Comparison of ENCODE assay signal across 15 mouse cellular contexts in the genomic region with DNA sequence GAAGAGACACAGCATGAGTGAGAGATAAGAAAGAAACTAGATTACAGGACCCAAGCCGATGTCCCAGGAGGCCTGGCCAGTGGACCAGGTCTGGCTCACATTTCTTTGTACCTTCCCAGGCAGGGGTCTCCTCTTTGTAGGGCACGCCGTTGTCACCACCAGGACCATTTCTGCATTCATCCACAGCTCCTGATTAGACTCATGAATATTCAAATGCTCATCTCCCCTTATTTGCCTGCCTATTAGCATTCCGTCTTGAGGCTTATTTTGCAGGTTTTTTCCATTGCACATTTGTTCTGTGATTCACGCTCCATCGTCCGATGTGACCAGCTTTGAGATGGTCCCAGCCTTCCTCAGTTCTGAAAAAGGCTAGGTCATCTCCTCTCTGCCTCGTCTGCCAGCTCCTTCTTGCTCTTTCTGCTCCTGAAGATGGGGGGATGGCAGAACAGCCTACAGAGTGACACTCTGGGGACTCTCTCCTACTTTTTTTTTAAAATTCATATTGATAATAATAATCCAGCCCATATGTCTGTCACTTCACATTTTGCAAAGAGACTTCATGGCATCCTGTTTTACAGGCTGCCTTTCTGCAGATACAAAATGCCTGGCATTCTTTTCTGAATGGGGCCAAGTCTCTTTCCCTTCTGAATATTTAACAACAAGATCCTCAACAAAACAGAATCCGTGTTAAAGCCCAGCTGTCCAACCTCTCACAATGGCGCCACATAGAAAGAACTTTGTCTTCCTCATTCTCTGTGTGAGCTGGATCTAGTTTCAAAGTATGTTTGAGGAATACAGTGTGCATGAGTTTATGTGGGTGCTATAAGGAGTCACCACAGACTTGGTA.
DNase-seq lines count a peak whose midpoint lies in the region; ATAC-seq lines count a peak whose summit lies in the region.
"Had no signal": no experiment of that assay in that cellular context is flagged by ENCODE, and none has a peak within 500 bp of the region (broad histone marks: within the 10 kb centered on the region; RNA-seq: fewer than 3 reads in every experiment).

No protein-coding gene starts in this region.

- no peak overlapping the region for H3K4me3 ChIP-seq in embryonic facial prominence, embryonic 14.5 days (ENCODE audit: low read depth, low read length)
- no peak overlapping the region for H3K4me3 ChIP-seq in embryonic facial prominence, embryonic 10.5 days
- H3K4me3 ChIP-seq in hindbrain, embryonic 16.5 days (ENCODE audit: low read length) = no peak overlapping the region
- H3K4me3 ChIP-seq in intestine, embryonic 16.5 days (ENCODE audit: low read length) = no peak overlapping the region
- no peak overlapping the region for H3K4me3 ChIP-seq in heart, embryonic 11.5 days (ENCODE audit: low read depth, low read length)
- H3K4me3 ChIP-seq: heart, embryonic 15.5 days; limb, embryonic 12.5 days had no signal

- H3K27ac ChIP-seq in embryonic facial prominence, embryonic 14.5 days (replicated peaks; ENCODE audit: low read depth, low read length) = no peak overlapping the region
- no peak overlapping the region for H3K27ac ChIP-seq in embryonic facial prominence, embryonic 10.5 days (replicated peaks)
- peak overlapping the region; percentile 51; the same call in 1 of the 2 replicates for H3K27ac ChIP-seq in hindbrain, embryonic 16.5 days (ENCODE audit: low read depth, low read length)
- no peak overlapping the region for H3K27ac ChIP-seq in intestine, embryonic 16.5 days (ENCODE audit: low read length)
- H3K27ac ChIP-seq in heart, embryonic 11.5 days (ENCODE audit: low read depth, low read length) = no peak overlapping the region
- H3K27ac ChIP-seq: heart, embryonic 15.5 days; limb, embryonic 12.5 days; liver, embryonic 14.5 days had no signal

- peak; percentile 31 for DNase-seq in embryonic facial prominence, embryonic 14.5 days (ENCODE audit: low spot score)
- no peak for DNase-seq in embryonic facial prominence, embryonic 10.5 days (ENCODE audit: low spot score)
- DNase-seq in retina, postnatal 1 day = peak; percentile 40
- DNase-seq in retina, embryonic 14.5 days (ENCODE audit: low spot score) = no peak
- DNase-seq in right cerebral cortex, postnatal 25 days = no peak
- DNase-seq: adrenal gland, postnatal 25 days; cerebellum, adult 9-11 months; thymus, postnatal 36 days had no signal

- no peak overlapping the region for H3K9ac ChIP-seq in embryonic facial prominence, embryonic 14.5 days (ENCODE audit: low read depth, low read length)
- no peak overlapping the region for H3K9ac ChIP-seq in hindbrain, embryonic 16.5 days (ENCODE audit: low read depth, low read length)
- no peak overlapping the region for H3K9ac ChIP-seq in intestine, embryonic 16.5 days (ENCODE audit: low read depth, low read length)
- no peak overlapping the region for H3K9ac ChIP-seq in heart, embryonic 11.5 days (ENCODE audit: low read depth, low read length)
- H3K9ac ChIP-seq: heart, embryonic 15.5 days; limb, embryonic 12.5 days; liver, embryonic 14.5 days had no signal

- H3K9me3 ChIP-seq in embryonic facial prominence, embryonic 14.5 days (ENCODE audit: control insufficient read depth, low read length) = no peaks in the 10 kb centered on the region
- no peaks in the 10 kb centered on the region for H3K9me3 ChIP-seq in embryonic facial prominence, embryonic 10.5 days
- H3K9me3 ChIP-seq in hindbrain, embryonic 16.5 days (ENCODE audit: control insufficient read depth, low read length) = no peaks in the 10 kb centered on the region
- no peaks in the 10 kb centered on the region for H3K9me3 ChIP-seq in intestine, embryonic 16.5 days (ENCODE audit: control insufficient read depth, low read length)
- no peaks in the 10 kb centered on the region for H3K9me3 ChIP-seq in heart, embryonic 11.5 days (replicated peaks; ENCODE audit: control insufficient read depth, low read length)
- H3K9me3 ChIP-seq: heart, embryonic 15.5 days; limb, embryonic 12.5 days had no signal

- H3K4me2 ChIP-seq in embryonic facial prominence, embryonic 14.5 days (ENCODE audit: low read depth, low read length) = no peak overlapping the region
- H3K4me2 ChIP-seq in hindbrain, embryonic 16.5 days (ENCODE audit: low read length) = 0 out of 2 replicates have a peak overlapping the region, but pooled peaks have one; percentile 8
- no peak overlapping the region for H3K4me2 ChIP-seq in intestine, embryonic 16.5 days (ENCODE audit: low read depth, low read length)
- H3K4me2 ChIP-seq in heart, embryonic 11.5 days = no peak overlapping the region
- H3K4me2 ChIP-seq: heart, embryonic 15.5 days; limb, embryonic 12.5 days had no signal

- no peaks in the 10 kb centered on the region for H3K27me3 ChIP-seq in embryonic facial prominence, embryonic 14.5 days (replicated peaks; ENCODE audit: control insufficient read depth, insufficient read depth, low read length)
- no peaks in the 10 kb centered on the region for H3K27me3 ChIP-seq in embryonic facial prominence, embryonic 10.5 days (replicated peaks; ENCODE audit: low read depth, poor library complexity, severe bottlenecking)
- H3K27me3 ChIP-seq in hindbrain, embryonic 16.5 days (replicated peaks; ENCODE audit: control insufficient read depth, insufficient read depth, low read length) = no peaks in the 10 kb centered on the region
- no peaks in the 10 kb centered on the region for H3K27me3 ChIP-seq in intestine, embryonic 16.5 days (replicated peaks; ENCODE audit: control insufficient read depth, insufficient read depth, low read length)
- no peaks in the 10 kb centered on the region for H3K27me3 ChIP-seq in heart, embryonic 11.5 days (ENCODE audit: control insufficient read depth, insufficient read depth, low read length)
- H3K27me3 ChIP-seq: CH12.LX; heart, embryonic 15.5 days; limb, embryonic 12.5 days had no signal

- whole genome bisulfite sequencing in embryonic facial prominence, embryonic 14.5 days = 65% methylated on average over 10 of the region's 10 CpGs
- 77% methylated on average over 10 of the region's 10 CpGs for WGBS in embryonic facial prominence, embryonic 10.5 days
- WGBS in hindbrain, embryonic 16.5 days = 22% methylated on average over 10 of the region's 10 CpGs
- WGBS in intestine, embryonic 16.5 days = 72% methylated on average over 10 of the region's 10 CpGs
- WGBS in heart, embryonic 11.5 days (ENCODE audit: insufficient replicate concordance) = 56% methylated on average over 10 of the region's 10 CpGs

- H3K4me1 ChIP-seq in embryonic facial prominence, embryonic 14.5 days (ENCODE audit: control insufficient read depth, insufficient read depth, low read length) = no peaks in the 10 kb centered on the region
- peaks cover 3% of the 10 kb centered on the region; the same call in 1 of the 2 replicates for H3K4me1 ChIP-seq in embryonic facial prominence, embryonic 10.5 days
- H3K4me1 ChIP-seq in hindbrain, embryonic 16.5 days (ENCODE audit: control insufficient read depth, insufficient read depth, low read depth, low read length) = peaks cover 8% of the 10 kb centered on the region
- H3K4me1 ChIP-seq in intestine, embryonic 16.5 days (ENCODE audit: control insufficient read depth, insufficient read depth, low read length) = no peaks in the 10 kb centered on the region
- H3K4me1 ChIP-seq in heart, embryonic 11.5 days (ENCODE audit: control insufficient read depth, insufficient read depth, low read length) = no peaks in the 10 kb centered on the region
- H3K4me1 ChIP-seq: limb, embryonic 12.5 days had no signal

- no peak for ATAC-seq in embryonic facial prominence, embryonic 14.5 days (ENCODE audit: low read depth)
- no peak for ATAC-seq in hindbrain, embryonic 16.5 days
- no peak for ATAC-seq in intestine, embryonic 16.5 days
- ATAC-seq in heart, embryonic 11.5 days (replicated peaks; ENCODE audit: insufficient number of reproducible peaks, low FRiP score, low TSS enrichment) = no peak

- no peaks in the 10 kb centered on the region for H3K36me3 ChIP-seq in embryonic facial prominence, embryonic 14.5 days (ENCODE audit: control insufficient read depth, insufficient read depth, low read length)
- H3K36me3 ChIP-seq in embryonic facial prominence, embryonic 10.5 days (replicated peaks) = no peaks in the 10 kb centered on the region
- no peaks in the 10 kb centered on the region for H3K36me3 ChIP-seq in hindbrain, embryonic 16.5 days (ENCODE audit: control insufficient read depth, insufficient read depth, low read length)
- no peaks in the 10 kb centered on the region for H3K36me3 ChIP-seq in intestine, embryonic 16.5 days (ENCODE audit: control insufficient read depth, insufficient read depth, low read length)
- no peaks in the 10 kb centered on the region for H3K36me3 ChIP-seq in heart, embryonic 11.5 days (ENCODE audit: control insufficient read depth, insufficient read depth, low read length)
- H3K36me3 ChIP-seq: heart, embryonic 15.5 days; limb, embryonic 12.5 days had no signal

Comparison
In these comparisons a context has a peak if more than half of its experiments do, and no peak if none do; other contexts are left out.
1. DNase-seq: peak in embryonic facial prominence, embryonic 14.5 days (single experiment) and retina, postnatal 1 day (single experiment); none in embryonic facial prominence, embryonic 10.5 days (single experiment), retina, embryonic 14.5 days (single experiment) and right cerebral cortex, postnatal 25 days (single experiment).